Mouse (Mus musculus): Measurements from ENCODE around the gene Depdc7. TPM values are rescaled to one million over a fixed set of nuclear protein-coding genes. Genes with fewer than 3 reads are reported as not detected.

The Depdc7 gene
- 9.2 TPM for polyA plus RNA-seq (2012; fragmentation: generic; extraction: Trizol)
- long read RNA-seq, experiment 1, transcript Depdc7-201 (9 exons, 1,801 nt), result major isoform, 21 of 24 reads
- long read RNA-seq, experiment 1, partial matches to known transcripts, result 0 of 24 reads
- long read RNA-seq, experiment 1, other reads (novel, unspliced or antisense), result 3 of 24 reads
- long read RNA-seq, experiment 2, transcript Depdc7-201 (9 exons, 1,801 nt), result major isoform, 113 of 121 reads
- long read RNA-seq, experiment 2, partial matches to known transcripts, result 1 of 121 reads
- long read RNA-seq, experiment 2, other reads (novel, unspliced or antisense), result 7 of 121 reads

DNA sequence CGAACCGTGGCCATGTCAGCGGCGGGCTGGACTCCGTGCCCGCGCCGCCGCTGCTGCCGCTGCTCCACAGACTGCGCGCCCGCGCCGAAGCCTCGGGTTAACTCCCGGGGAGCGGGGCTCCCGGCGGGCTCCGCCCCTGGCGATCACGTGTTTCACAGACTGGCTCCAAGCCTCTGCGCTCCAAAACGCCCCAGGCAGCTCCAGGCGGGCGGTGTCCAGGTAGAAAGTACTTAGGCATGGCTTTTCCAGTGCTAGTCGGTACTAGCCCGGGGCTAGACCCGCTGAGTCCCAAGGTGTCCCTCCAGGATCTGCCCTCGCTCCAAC is at the start of gene Depdc7:
Gene Depdc7 (minus strand): TSS at position 138 of the 324 bp plus-strand sequence.
- Histone ChIP-seq H3K79me3 (ENCODE audit: low read depth) (peaks cover 15% of the 10 kb centered on the region), H3K27me3 (ENCODE audit: control insufficient read depth, insufficient read depth, insufficient read length) (no peaks in the 10 kb centered on the region), H3K36me3 (ENCODE audit: control insufficient read depth, insufficient read depth) (no peaks in the 10 kb centered on the region), H3K4me3 (ENCODE audit: insufficient read depth, poor library complexity, severe bottlenecking) (peak within 1 kb of the TSS; percentile 64), H3ac (ENCODE audit: control insufficient read depth, insufficient read length, low read depth) (peak within 1 kb of the TSS; percentile 97), H3K79me2 (ENCODE audit: control insufficient read depth, insufficient read depth) (peaks cover 45% of the 10 kb centered on the region)
- TF ChIP-seq MAX (IDR thresholded peaks at IDR 0.05) (peak; percentile 31), USF1 (IDR thresholded peaks at IDR 0.05; ENCODE audit: low read depth) (peak; percentile 62), MYOD1 (IDR thresholded peaks at IDR 0.05; ENCODE audit: control insufficient read depth, insufficient read length, low read depth) (no peak)

DNA sequence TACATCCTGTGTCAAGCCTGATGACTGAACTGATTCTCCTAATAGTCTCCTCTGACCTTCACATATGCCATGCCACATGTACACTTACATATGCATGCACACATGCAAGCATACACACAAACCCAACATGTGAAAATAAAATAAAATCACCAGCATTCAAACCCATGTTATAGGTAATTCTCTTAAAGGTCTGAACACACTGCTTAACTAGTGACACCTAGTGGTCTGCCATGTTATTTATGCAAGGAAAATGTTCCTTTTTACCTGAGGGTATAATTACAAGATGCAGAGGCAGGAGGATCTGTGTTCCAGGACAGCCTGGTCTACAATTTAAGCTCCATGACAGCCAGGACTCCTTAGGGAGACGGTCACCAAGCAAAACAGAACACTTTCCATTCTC is 32.1 kb upstream of the Depdc7 start:
- Histone ChIP-seq H3K79me3 (ENCODE audit: low read depth) (no peaks in the 10 kb centered on the region), H3K36me3 (ENCODE audit: control insufficient read depth, insufficient read depth) (peaks cover 45% of the 10 kb centered on the region), H3K79me2 (ENCODE audit: control insufficient read depth, insufficient read depth) (peaks cover 7% of the 10 kb centered on the region), H3K4me3 (ENCODE audit: insufficient read depth, poor library complexity, severe bottlenecking) (no peak overlapping the region), H3ac (ENCODE audit: control insufficient read depth, insufficient read length, low read depth) (no peak overlapping the region), H3K27me3 (ENCODE audit: control insufficient read depth, insufficient read depth, insufficient read length) (no peaks in the 10 kb centered on the region)
- TF ChIP-seq CEBPB (IDR thresholded peaks at IDR 0.05; ENCODE audit: low read depth), result no peak
- TF ChIP-seq MAX (IDR thresholded peaks at IDR 0.05), result no peak

DNA sequence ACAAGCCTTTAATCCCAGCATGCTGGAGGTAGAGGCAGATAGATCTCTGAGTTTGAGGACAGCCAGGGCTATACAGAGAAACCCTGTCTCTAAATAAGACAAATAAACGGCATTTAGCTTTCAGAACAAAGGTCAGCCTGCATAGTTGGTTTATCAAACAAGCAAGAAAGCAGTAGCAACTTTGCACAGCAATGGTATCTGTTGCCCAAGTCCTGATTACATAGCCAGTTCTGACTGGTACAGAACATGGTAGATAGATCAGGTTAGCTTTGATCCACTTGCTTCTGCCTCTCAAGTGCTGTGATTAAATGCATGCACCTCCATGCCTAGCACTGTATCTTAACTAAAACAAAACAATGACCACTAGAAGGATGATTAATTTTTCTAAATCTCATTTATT is 26.0 kb upstream of the Depdc7 start:
- no peak for TF ChIP-seq MYOG (IDR thresholded peaks at IDR 0.05; ENCODE audit: control insufficient read depth, extremely low read depth, insufficient read length)
- TF ChIP-seq CEBPB (IDR thresholded peaks at IDR 0.05; ENCODE audit: low read depth), result no peak
- no peak for TF ChIP-seq MYOD1 (IDR thresholded peaks at IDR 0.05; ENCODE audit: control insufficient read depth, insufficient read length, low read depth)
- no peak for TF ChIP-seq MAX (IDR thresholded peaks at IDR 0.05)
- TF ChIP-seq USF1 (IDR thresholded peaks at IDR 0.05; ENCODE audit: low read depth), result no peak
- no peak for TF ChIP-seq CTCF (IDR thresholded peaks at IDR 0.05; ENCODE audit: control insufficient read depth, insufficient read depth, insufficient read length)
- no peak for TF ChIP-seq FOSL1 (IDR thresholded peaks at IDR 0.05; ENCODE audit: insufficient read depth, low read length, poor library complexity, severe bottlenecking)
- Histone ChIP-seq H3K27me3 (ENCODE audit: control insufficient read depth, insufficient read depth, insufficient read length) (no peaks in the 10 kb centered on the region), H3K4me3 (ENCODE audit: insufficient read depth, poor library complexity, severe bottlenecking) (no peak overlapping the region), H3K36me3 (ENCODE audit: control insufficient read depth, insufficient read depth) (peaks cover 32% of the 10 kb centered on the region), H3K79me2 (ENCODE audit: control insufficient read depth, insufficient read depth) (peaks cover 7% of the 10 kb centered on the region), H3K79me3 (ENCODE audit: low read depth) (no peaks in the 10 kb centered on the region), H3ac (ENCODE audit: control insufficient read depth, insufficient read length, low read depth) (no peak overlapping the region)

DNA sequence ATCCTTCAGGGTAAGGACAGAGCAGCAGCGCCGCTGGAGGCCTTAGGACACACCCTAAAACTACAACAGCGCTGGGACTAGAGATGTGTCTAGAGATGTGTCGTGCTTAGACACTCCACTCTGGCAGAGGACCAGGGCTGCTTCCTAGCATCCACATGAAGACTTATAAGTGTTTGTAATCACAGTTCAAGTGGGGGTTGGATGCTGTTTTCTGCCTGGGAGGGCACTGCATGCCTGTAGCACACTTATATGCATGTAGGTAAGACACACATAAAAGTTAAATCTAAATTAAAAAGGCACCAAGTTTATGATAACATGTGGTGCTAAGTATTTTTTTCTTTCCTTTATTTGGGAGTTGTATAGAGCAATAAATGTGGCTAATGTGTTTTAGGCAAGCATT is 21.3 kb upstream of the Depdc7 start:
- no peaks in the 10 kb centered on the region for H3K79me2 ChIP-seq (ENCODE audit: control insufficient read depth, insufficient read depth)
- TF ChIP-seq FOSL1 (IDR thresholded peaks at IDR 0.05; ENCODE audit: insufficient read depth, low read length, poor library complexity, severe bottlenecking), result no peak
- no peak for TF ChIP-seq CEBPB (IDR thresholded peaks at IDR 0.05; ENCODE audit: low read depth)
- no peak for TF ChIP-seq MYOD1 (IDR thresholded peaks at IDR 0.05; ENCODE audit: control insufficient read depth, insufficient read length, low read depth)
- no peak for TF ChIP-seq MYOG (IDR thresholded peaks at IDR 0.05; ENCODE audit: control insufficient read depth, extremely low read depth, insufficient read length)
- no peak for TF ChIP-seq USF1 (IDR thresholded peaks at IDR 0.05; ENCODE audit: low read depth)

DNA sequence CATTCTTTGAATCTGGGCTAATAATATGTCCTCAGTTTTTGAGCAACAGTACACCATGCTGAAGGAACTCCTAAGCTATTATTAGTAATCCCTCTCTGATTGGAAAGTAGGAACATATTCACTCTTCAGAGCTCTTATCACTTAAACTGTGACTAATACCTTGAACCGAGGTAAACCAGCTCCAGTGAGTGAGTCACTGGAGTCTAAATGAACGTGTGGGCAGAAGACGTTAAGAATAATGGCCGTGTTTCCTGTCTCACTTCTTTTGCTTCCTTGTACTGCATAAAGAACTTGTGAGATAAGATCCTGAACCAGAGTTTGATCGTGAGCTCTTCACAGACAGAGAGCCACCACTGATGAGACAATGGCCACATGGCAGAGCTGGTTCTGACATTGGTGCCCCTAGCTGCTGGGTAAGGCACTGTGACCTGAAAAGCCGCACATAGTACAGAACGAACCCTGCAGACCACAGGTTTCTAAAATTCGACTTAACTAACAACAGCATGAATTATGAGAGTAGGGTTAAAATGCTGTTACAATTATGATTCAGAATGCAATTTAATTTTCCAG is 20.5 kb upstream of the Depdc7 start:
- Histone ChIP-seq H3K79me3 (ENCODE audit: low read depth) (no peaks in the 10 kb centered on the region), H3ac (ENCODE audit: control insufficient read depth, insufficient read length, low read depth) (no peak overlapping the region), H3K79me2 (ENCODE audit: control insufficient read depth, insufficient read depth) (no peaks in the 10 kb centered on the region), H3K27me3 (ENCODE audit: control insufficient read depth, insufficient read depth, insufficient read length) (no peaks in the 10 kb centered on the region), H3K4me3 (ENCODE audit: insufficient read depth, poor library complexity, severe bottlenecking) (no peak overlapping the region), H3K36me3 (ENCODE audit: control insufficient read depth, insufficient read depth) (peaks cover 7% of the 10 kb centered on the region)
- no peak for TF ChIP-seq MYOG (IDR thresholded peaks at IDR 0.05; ENCODE audit: control insufficient read depth, extremely low read depth, insufficient read length)
- peak; percentile 58 for TF ChIP-seq USF1 (IDR thresholded peaks at IDR 0.05; ENCODE audit: low read depth)

More for the DNA sequence above, 21.3 kb upstream of the Depdc7 start:
- Histone ChIP-seq H3K27me3 (ENCODE audit: control insufficient read depth, insufficient read depth, insufficient read length) (no peaks in the 10 kb centered on the region), H3K79me3 (ENCODE audit: low read depth) (no peaks in the 10 kb centered on the region), H3K36me3 (ENCODE audit: control insufficient read depth, insufficient read depth) (peaks cover 8% of the 10 kb centered on the region), H3K4me3 (ENCODE audit: insufficient read depth, poor library complexity, severe bottlenecking) (no peak overlapping the region), H3ac (ENCODE audit: control insufficient read depth, insufficient read length, low read depth) (no peak overlapping the region)

DNA sequence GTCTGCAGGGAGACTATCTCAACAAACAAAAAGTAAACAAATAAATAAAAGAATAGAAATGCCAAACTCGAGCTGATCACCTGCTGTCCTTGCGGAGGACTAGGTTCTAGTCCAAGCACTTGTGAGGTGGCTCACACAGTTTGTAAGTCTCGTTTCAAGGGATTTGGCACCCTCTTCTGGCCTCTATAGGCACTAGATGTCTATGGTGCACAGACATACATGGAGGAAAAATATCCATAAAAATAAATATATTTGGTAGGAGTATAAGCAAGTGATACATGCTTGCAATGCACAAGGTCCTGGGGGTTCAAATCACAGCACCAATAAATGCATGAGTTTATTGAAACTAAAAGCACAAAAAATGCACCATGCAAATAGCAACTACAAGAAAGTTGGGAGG is 7.9 kb upstream of the Depdc7 start:
- H3K79me2 ChIP-seq (ENCODE audit: control insufficient read depth, insufficient read depth), result no peaks in the 10 kb centered on the region
- no peak overlapping the region for H3ac ChIP-seq (ENCODE audit: control insufficient read depth, insufficient read length, low read depth)
- peaks cover 3% of the 10 kb centered on the region for H3K36me3 ChIP-seq (ENCODE audit: control insufficient read depth, insufficient read depth)
- H3K27me3 ChIP-seq (ENCODE audit: control insufficient read depth, insufficient read depth, insufficient read length), result no peaks in the 10 kb centered on the region
- H3K4me3 ChIP-seq (ENCODE audit: insufficient read depth, poor library complexity, severe bottlenecking), result no peak overlapping the region
- TF ChIP-seq MYOG (IDR thresholded peaks at IDR 0.05; ENCODE audit: control insufficient read depth, extremely low read depth, insufficient read length), result no peak
- no peak for TF ChIP-seq FOSL1 (IDR thresholded peaks at IDR 0.05; ENCODE audit: insufficient read depth, low read length, poor library complexity, severe bottlenecking)
- TF ChIP-seq CTCF (IDR thresholded peaks at IDR 0.05; ENCODE audit: control insufficient read depth, insufficient read depth, insufficient read length), result no peak
- TF ChIP-seq MYOD1 (IDR thresholded peaks at IDR 0.05; ENCODE audit: control insufficient read depth, insufficient read length, low read depth), result no peak
- TF ChIP-seq MAX (IDR thresholded peaks at IDR 0.05), result no peak
- TF ChIP-seq USF1 (IDR thresholded peaks at IDR 0.05; ENCODE audit: low read depth), result no peak
- no peak for TF ChIP-seq CEBPB (IDR thresholded peaks at IDR 0.05; ENCODE audit: low read depth)
- no peaks in the 10 kb centered on the region for H3K79me3 ChIP-seq (ENCODE audit: low read depth)
